Mouse (Mus musculus): ENCODE data around the gene Dnajb8. TPM values are rescaled to one million over a fixed set of nuclear protein-coding genes. Genes with fewer than 3 reads are reported as not detected.

The Dnajb8 gene
- total RNA-seq (2022) = not detected

DNA sequence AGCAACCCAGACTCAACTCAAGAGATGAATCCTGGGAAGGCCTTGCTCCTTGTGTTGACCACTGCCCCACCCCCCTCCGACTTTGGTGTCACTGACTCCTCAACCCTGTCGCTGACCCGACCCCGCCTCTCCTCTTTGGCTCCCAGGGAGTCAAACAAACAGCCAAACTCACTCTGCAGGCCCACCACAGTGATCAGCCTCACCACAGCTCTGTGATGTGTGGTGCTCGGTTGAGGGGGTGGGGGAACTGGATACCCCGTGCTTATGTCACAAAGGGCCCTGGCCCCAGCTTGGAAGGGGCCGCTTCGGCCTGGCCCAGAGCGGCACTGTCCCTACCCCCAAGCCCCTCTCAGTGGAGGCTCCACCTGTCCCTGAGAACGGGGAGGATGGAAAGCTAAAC lies at the start of gene Dnajb8:
Gene Dnajb8 (plus strand): TSS at position 301 of the 400 bp plus-strand sequence.
- DNase-seq (ENCODE audit: low spot score in 2 of 2) = no peak

DNA sequence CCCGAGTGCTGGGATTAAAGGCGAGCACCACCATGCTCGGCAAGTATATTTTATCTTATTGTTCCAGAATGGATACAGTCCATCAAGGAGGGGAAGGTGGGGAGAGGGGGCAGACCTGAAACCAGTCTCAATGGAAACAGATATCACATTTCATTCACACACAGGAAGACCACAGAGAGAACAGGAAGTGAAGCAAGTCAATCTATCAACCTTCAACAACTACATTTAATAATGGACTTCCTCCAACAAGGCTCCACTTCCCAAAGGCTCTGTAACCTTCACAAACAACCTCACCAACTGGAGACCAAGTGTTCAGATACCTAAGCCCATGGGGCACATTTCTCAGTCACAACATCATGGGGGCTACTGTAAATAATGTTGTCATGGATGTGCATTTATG lies 47.9 kb upstream of the Dnajb8 start:
- no peak for DNase-seq (ENCODE audit: low spot score in 2 of 2)

DNA sequence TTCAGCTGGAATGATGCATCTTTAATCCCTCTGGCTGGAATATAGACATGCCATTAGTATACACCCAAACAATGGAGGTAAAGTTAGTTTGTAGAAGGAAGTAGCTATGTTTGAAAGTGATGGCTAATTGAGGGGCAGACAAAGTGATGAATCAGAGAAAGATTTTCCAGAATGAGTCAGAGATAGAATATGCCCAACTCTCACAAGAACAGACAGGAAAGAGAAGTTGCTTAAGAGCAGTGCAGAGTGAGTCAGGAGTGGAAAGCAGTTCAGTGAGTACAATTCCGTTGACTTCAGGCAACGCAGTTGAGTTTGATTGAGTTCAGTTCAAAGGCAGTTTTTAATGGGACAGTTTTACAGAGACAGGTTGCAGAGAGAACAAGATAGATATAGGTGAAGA lies 47.4 kb upstream of the Dnajb8 start:
- no peak for DNase-seq (ENCODE audit: low spot score in 2 of 2)

DNA sequence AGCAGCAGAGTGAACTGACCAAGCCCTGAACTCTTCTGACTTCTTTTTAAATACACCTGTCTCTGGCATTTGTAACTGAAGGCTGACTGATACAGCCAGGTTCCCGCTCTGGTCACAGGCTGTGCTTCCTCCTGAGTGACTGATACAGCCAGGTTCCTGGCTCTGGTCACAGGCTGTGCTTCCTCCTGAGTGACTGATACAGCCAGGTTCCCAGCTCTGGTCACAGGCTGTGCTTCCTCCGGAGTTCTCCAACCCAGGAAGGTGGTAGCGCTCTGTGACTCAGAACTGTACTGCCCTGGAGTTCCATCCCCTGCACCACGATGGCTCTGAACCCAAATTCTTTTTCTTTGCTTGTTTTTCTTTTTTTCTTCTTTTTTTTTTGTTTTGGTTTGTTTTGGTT lies 37.4 kb upstream of the Dnajb8 start:
- DNase-seq (ENCODE audit: low spot score in 2 of 2) = no peak

DNA sequence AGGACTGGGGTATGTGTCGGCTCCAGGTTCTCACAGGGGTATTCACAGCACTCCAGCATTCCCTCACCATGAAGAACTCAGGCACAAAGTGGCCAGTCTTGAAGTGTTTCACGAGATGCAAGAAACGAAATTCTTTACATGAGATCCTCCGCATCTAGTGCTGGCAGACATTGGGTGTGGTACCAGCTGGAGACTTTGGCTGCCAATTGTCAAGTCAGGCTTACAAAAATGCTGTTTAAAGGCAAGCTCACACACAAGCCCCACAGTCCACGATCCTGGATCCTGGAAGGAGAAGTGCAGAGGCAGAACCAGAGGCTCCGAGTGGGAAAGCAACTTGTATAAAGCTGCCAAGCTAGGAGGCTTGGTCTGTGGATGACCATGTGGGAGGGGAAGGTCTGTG lies 33.9 kb upstream of the Dnajb8 start:
- no peak for DNase-seq (ENCODE audit: low spot score in 2 of 2)

DNA sequence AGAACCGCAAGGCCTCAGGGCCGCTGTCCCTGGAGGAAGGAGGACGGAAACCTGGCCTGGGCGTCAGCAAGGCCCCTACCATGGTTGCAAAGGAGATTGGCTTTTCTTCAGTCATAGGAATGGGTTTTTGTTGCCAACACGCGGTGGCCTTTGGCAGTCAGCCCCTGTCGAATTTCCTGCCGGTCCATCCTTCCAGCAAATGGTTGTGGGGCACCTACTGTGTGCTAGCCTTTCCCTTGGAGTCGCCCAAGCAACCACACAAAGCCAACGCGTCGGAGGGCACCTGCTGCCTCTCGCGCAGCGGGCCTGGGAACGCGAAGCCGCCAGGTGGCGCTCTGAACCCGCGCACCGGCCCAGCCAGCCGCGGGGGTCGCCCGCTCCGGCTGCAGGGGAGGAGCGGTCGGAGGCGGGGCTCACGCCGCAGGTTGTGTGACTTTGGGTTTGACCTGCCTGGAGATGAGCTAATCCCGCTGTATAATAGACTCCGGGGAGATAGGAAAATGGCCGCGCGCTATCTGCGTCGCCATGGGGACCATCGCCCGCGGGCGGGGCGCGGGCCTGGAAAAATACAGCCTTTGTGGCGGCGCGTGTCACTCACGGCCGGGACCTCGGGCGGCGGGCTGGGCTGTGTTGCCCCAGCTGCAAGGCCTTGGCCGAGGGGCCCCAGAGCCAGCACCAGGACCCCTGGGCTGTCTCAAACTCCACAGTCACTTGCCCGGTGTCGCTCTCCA lies 32.6 kb upstream of the Dnajb8 start:
- DNase-seq (ENCODE audit: low spot score in 2 of 2) = peak in 1 of 2 experiments; percentile 34

DNA sequence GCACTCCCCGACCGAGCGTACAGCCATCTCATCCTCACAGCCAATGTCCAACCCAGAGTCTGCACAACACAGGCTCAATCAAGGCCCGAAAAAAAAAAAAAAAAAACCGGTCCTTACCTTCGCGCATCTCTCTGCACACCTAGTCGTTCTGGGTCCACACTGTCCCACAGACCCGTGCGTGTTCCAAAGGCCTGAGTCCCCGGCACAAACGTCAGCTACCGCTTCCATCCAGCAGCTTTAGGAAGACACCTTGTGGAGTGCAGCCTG lies 32.1 kb upstream of the Dnajb8 start:
- DNase-seq (ENCODE audit: low spot score in 2 of 2) = no peak

DNA sequence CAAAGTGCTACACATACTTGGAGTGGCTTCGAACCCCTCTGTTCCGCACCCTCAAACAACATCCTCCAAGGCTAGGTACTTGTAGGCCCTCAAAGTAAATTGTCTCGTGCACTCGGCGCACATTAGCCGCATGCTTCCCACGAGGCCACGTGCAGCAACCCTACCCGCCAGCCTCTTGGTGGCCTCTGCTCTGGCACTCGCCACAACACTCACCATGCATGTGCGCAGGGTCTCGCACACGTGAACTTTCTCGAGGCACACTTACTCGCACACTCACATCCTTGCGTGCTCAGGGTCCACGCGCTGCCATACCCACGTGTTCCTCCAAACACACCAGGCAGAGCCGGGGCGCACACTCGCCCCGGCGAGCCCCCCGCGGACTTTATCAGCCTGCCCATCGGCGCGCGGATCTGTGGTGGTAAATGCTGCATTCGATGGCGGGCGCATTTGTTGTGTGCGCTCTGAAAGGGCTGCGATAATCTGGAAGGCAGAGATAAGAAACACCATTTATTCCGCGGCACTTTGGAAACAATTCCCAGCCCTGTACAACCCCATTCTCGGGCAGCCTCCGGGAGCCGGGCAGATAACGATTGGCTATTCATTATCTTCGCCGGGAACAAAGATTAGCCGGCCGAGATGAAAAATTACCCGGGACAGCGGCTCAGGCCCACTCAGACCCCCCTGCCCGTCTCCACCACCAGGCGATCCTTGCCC lies 31.6 kb upstream of the Dnajb8 start:
- no peak for DNase-seq (ENCODE audit: low spot score in 2 of 2)

DNA sequence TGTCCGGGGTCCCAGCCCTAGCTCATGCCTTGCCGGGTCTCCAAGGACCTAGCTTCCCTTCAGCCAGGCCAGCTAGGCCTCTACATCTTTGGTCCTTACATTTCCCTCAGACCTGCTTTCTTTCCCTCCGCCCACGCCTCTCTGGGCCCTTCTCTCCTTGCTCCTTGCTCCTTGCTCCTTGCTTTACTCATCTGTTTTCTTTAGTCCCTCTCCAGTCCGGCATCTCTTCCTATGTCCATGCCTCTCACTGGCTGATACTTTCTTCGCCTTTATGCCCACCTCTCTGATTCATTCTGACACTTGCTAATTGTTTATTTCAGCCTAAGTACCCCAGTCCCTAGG lies 31.1 kb upstream of the Dnajb8 start:
- no peak for DNase-seq (ENCODE audit: low spot score in 2 of 2)

DNA sequence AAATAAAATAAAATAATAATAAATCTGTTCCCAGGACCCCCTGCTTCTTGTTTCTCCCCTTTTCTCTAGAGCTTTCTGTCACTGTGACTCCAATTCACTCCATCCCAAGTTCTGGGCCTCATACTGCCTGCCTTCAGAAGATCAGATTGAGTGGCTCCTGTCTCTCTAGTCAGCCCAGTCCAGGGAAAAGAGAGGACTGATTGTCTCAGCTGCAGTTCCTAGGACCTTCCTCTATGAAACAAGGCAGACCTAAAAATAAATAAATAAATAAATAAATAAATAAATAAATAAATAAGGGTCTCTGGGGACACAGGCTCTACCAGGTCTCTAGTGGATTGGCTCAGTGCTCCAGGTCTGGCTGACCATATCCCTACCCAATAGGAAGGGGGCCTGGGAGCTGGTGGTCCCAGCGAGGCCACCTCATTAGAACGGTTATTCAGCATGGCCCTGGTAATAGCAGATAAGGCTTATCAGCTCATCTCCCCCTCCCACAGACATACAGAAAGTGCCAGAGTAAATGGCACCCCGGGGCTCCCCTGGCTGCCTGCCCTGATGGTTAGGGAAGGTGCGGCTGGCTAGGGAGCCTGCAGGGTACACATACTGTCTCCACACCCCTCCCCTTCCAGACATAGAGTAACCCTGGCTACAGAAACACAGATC lies 30.5 kb upstream of the Dnajb8 start:
- no peak for DNase-seq (ENCODE audit: low spot score in 2 of 2)

DNA sequence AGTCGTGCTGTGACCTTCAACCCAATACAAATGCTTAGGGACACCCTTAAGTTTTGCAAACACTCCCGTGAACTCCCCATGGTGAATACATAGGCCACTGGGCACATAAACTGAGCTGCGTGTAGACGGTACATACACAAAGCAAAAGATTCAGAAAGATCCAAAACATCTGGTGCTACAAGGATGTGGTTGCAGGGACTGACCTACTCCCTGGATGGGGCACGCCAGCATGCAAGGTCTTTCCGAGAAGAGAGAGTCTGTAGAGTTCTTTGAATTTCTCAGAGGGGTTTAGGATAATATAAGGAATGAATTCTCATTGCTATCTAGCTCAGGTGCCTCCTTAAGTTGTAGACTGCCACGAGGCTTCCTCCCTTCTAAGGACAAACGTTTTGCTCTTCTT lies 29.3 kb upstream of the Dnajb8 start:
- no peak for DNase-seq (ENCODE audit: low spot score in 2 of 2)

DNA sequence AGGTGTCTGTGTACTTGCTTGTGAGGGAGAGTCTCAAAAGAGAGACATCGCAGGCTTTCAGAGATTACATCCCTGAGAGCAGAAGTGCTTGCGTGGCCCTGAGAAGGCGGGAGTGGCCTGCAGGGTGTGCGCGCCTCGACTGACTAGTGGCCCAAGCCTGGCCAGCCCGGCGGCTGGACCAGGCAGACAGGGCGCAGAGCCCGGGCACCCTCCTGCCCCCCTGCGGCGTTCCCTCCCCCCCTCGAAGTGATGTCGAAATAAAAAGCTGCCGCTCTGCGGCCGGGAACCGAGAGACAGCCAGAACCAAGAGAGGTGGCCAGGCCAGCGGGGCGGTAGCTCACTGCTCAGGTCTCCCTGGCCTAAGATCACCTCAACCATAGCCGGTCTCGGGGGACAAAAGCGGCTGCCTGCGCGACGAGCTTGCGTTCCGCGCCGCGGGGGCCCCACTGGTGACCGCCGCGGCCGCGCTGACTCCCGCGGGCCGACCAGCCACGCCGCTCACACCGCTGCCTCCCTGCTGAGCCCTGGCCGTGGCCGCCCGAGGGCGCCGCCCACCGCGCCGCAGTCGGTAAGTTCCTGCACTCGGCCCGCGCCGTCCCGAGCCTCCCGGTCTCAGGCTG lies 28.5 kb upstream of the Dnajb8 start, which contains the start of gene Gata2:
Gene Gata2 (plus strand): TSS at position 459 of the 620 bp plus-strand sequence.
- DNase-seq (ENCODE audit: low spot score in 2 of 2) = no peak

DNA sequence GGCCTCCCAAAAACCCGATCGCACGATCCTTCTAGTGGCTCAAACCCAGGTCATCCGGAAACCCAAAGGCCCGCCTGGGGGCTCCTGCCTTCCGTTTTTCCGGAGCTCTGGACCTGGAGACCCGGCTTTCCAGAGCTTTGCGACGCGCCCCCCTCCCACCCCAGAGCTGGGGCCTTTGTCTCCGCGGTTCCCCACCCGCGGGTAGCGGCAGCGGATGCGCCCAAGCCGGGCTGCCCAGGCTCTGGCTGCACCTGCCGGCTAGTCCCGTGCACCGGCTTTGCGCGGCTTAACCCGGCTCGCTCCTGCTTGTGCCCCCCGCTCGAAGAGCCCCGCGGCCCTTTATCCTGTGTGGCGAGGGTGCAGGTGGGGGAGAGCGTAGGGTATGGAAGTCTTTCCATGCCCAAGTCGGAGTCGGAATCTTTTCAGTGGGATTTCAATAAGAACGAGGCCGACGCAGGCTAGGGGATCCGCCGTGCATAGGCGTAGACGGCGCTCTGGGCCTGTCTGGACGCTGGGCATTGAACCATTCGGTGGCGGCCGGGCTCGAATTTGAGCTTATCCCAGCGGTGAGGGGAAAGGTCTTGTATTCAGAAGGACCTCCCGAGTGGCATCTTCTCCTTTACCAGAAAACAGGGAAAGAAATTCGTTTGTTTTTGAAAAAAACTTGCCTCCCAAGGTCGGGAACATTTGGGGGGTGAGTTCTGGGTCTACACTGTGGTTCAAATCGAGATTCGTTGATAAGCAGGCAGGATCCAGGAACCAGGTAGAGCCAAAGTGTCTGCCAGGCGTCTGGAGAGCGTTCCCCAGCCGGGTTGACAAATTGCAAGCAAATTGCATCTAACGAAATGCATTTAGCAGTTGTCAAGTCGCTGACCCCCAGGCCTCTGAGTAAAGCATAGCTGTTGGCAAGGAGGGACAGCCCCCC lies 27.8 kb upstream of the Dnajb8 start:
- DNase-seq (ENCODE audit: low spot score in 2 of 2) = no peak

DNA sequence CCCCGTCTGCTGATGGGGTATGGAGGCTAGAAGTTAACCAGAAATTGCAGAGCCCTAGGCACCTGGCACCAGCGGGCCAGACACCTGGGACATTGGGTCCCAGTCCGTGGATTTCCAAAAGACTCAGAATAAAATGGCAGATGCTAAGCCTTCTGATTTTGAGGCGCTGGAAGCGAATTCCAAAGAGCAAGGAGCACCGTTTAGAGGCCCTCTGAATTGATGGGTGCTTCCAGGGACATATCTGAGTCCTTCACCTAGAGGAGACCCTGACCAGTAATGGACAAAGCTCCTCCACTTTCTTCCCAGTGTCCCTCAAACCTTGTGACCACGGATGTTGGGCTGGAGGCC lies 27.1 kb upstream of the Dnajb8 start:
- DNase-seq (ENCODE audit: low spot score in 2 of 2) = no peak

DNA sequence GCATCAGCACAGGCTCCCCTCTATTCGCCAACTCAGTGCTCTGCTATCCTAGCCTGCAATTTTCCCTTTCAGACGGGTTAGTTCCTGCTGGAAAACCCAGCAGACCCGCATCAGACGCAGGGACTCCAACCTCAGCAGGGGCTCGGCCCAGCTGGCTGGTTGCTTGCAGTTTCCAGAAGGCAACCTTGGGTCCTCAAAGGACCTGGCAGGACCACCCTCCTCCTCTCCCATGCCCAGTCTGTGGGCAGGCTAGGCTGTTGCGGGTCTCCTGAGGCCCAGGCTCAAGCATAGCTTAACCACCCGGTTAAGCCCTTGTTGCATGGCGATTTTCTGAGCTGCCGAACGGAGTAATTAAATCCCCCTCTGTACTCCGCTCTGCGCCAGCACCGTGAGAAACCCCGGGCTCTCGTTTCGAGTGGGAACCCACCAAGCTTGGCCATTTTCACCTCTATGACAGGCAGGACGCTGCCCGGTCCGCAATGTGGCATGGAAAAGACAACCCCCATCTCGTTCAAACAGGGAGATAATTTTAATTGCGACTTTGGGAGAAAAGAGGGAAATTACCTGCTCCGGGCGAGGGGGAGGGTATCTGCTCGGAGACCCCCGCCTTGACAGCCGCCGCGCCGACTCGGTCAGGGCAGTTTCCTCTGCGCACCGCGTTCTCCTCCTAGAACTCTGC lies 25.9 kb upstream of the Dnajb8 start:
- no peak for DNase-seq (ENCODE audit: low spot score in 2 of 2)

DNA sequence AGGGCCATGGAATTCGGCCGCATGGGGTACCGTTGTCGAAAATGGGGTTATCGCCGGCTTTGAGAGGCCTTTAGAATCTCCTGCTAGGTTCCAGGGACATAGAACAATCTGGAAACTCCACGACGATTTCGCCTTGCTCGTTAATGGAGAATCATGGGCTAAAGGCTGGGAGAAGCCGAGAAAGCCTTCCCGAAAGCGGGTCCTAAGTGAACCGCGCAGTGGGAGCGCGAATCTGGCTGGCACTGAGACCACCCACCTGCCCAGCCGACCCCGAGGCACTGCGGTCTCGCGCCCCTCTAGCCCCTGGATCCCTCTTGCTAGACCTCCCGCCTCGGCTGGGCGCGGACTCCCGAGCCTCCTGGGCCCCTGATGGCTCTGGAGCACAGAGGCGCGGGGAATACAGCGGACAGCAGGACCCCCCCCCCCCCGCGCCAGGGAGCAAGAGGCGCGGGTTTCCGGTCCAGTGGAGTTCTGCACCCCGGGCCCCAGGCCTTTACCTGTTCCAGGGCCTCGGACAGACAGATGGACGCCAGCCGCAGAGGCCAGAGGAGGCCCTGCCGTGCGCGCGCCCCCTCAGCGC lies 25.2 kb upstream of the Dnajb8 start:
- DNase-seq (ENCODE audit: low spot score in 2 of 2) = no peak

DNA sequence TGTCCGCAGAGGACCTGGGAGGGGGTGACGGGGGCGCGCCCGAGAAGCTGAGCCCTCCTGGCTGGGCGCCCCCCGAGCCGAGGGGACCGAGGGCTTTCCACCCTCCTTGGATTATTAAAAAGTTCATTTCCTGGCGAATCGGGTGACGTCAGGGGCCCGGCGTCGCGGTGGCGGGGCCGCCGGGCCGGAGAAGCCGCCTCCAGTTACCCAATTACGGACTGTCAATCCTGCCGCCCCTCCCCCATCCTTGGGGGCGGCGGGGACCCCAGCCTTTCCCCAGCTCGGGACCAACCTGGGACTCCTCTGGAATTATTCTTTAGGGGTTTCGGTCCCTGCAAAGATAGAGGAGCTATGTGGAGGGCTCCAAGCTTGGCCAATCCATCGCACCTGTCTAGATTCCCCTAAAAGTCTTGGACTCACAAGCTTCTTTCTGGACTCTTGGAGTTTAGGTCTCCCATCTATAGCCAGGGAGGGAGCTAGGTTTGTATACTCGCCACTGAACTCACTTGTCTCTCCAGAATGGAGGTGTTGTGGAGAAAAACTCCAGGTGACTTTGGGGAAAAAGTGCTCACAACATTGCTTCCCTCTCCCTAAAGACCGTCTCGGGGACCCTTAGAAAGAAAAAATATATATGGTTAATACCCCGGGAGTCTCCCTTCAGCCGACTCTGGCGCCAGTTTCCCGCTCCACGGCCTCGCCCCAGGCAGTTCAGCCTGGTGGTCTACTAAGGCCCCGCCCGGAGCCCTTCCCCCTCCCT lies 24.6 kb upstream of the Dnajb8 start:
- DNase-seq (ENCODE audit: low spot score in 2 of 2) = no peak

DNA sequence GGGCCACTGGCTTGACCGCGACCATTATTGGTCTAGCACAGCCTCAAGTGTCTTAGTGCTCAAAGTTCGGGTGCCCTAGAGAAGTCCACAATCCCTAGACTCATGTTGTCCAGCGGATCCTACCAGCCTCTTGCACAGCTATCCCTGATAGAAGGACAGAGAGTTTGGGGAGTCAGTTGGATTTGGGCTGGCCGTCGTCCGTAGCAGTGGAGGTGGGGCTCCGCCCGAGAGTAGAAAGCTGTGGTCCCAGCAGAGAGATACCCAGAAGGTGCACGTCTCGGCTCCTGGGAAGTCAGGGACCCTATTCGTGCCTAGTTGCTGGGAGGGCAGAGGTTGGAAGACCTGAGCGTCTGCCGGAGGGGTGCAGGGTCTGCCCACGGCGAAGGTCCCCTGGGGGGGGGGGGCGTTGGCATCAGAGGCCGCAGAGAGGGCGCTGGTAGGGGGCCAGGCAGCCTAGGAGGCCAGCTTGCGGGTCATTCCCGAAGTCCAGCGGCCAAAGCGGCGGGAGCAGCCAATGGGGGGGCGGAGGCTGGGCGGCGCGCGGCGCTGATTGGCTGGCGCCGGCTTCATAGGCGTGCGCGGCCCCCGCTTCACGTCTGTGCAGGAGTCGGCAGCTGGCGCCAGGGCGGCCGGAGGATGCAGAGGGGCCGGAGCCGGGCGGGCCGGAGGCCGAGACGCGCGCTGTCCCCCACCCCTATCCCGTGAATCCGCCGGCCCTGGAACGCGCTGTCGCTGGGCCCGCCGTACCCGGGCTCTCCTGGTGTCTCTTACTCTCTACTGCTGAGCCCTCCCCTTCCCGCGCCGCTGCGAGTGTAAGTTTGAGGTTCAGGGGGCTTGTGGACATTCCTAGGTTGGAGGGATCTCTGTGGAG lies 23.8 kb upstream of the Dnajb8 start:
- peak; percentile 57 to 59 for DNase-seq (ENCODE audit: low spot score in 2 of 2)

Measured in gastrocnemius, adult 8-10 months (tissue).